ENCODE assay signal across 24 mouse cellular contexts in the genomic region with DNA sequence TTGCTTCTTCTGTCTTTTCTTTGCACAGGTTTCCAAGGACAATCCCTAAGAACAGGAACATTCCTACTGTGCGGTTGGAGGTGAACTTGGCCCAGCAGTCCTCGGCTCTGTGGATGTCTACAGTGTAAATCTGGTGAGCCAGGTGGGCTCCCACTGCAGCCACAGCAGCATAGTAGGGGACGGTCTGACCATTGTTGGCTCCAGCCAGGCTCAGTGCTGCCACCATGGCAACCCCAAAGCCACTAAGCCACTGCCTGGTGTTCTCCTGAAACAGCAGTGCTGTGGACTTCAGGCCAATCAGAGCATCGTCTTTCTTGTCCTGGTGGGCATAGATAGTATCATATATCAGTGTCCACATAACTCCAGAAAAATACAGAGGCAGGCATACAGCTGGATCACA. TPM values are rescaled to one million over a fixed set of nuclear protein-coding genes. Genes with fewer than 3 reads are reported as not detected.
A peak's percentile ranks its signal among the peaks of the same experiment; 100 is the strongest.
DNase-seq lines count a peak whose midpoint lies in the region; ATAC-seq and TF ChIP-seq lines count a peak whose summit lies in the region.
"Had no signal": no experiment of that assay in that cellular context is flagged by ENCODE, and none has a peak within 500 bp of the region (broad histone marks: within the 10 kb centered on the region; RNA-seq: fewer than 3 reads in every experiment).

No protein-coding gene starts in this region.

- 52% methylated on average over 4 of the region's 4 CpGs for WGBS in forebrain, embryonic 13.5 days
- WGBS in forebrain, embryonic 16.5 days, result 61% methylated on average over 4 of the region's 4 CpGs
- WGBS in hindbrain, embryonic 16.5 days, result 65% methylated on average over 4 of the region's 4 CpGs
- WGBS in hindbrain, postnatal 0 days, result 54% methylated on average over 4 of the region's 4 CpGs
- 54% methylated on average over 4 of the region's 4 CpGs for WGBS in neural tube, embryonic 13.5 days

- no peaks in the 10 kb centered on the region for H3K4me1 ChIP-seq in forebrain, embryonic 13.5 days
- 0 out of 2 replicates have a peak, but pooled peaks cover 2% of the 10 kb centered on the region for H3K4me1 ChIP-seq in forebrain, embryonic 16.5 days (replicated peaks; ENCODE audit: control insufficient read depth, insufficient read depth, low read length)
- no peaks in the 10 kb centered on the region for H3K4me1 ChIP-seq in hindbrain, embryonic 16.5 days (ENCODE audit: control insufficient read depth, insufficient read depth, low read depth, low read length)
- H3K4me1 ChIP-seq in hindbrain, postnatal 0 days (ENCODE audit: insufficient read depth, low read length), result no peaks in the 10 kb centered on the region
- H3K4me1 ChIP-seq in neural tube, embryonic 13.5 days (replicated peaks), result 0 out of 2 replicates have a peak, but pooled peaks cover 3% of the 10 kb centered on the region
- H3K4me1 ChIP-seq: embryonic facial prominence, embryonic 12.5 days; limb, embryonic 12.5 days had no signal

- no peak overlapping the region for H3K9ac ChIP-seq in forebrain, embryonic 13.5 days
- no peak overlapping the region for H3K9ac ChIP-seq in forebrain, embryonic 16.5 days (replicated peaks; ENCODE audit: low read depth, low read length)
- no peak overlapping the region for H3K9ac ChIP-seq in hindbrain, embryonic 16.5 days (ENCODE audit: low read depth, low read length)
- H3K9ac ChIP-seq in hindbrain, postnatal 0 days (replicated peaks; ENCODE audit: low read length), result no peak overlapping the region
- no peak overlapping the region for H3K9ac ChIP-seq in neural tube, embryonic 13.5 days
- H3K9ac ChIP-seq: embryonic facial prominence, embryonic 12.5 days; kidney, embryonic 15.5 days; limb, embryonic 12.5 days; liver, embryonic 14.5 days had no signal

- no peak overlapping the region for H3K27ac ChIP-seq in forebrain, embryonic 13.5 days
- H3K27ac ChIP-seq in forebrain, embryonic 16.5 days (ENCODE audit: low read length), result no peak overlapping the region
- no peak overlapping the region for H3K27ac ChIP-seq in hindbrain, embryonic 16.5 days (ENCODE audit: low read depth, low read length)
- no peak overlapping the region for H3K27ac ChIP-seq in hindbrain, postnatal 0 days
- no peak overlapping the region for H3K27ac ChIP-seq in neural tube, embryonic 13.5 days (replicated peaks)
- H3K27ac ChIP-seq: embryonic facial prominence, embryonic 12.5 days; kidney, embryonic 15.5 days; left cerebral cortex, adult 2 months; limb, embryonic 12.5 days; liver, embryonic 14.5 days had no signal

- no peak for DNase-seq in hindbrain, postnatal 0 days (ENCODE audit: low spot score)
- DNase-seq in neural tube, embryonic 10.5 days (ENCODE audit: extremely low spot score, low spot score), result no peak
- DNase-seq: adrenal gland, adult 8-10 months; B cell, adult 2 months; cerebellum, adult 8-10 months; cerebellum, postnatal 25 days; embryo, embryonic 11 days; gastrocnemius, postnatal 25 days; heart, postnatal 4 days; kidney, adult 18-20 months; kidney, postnatal 25 days; lung, adult 2 months had no signal

- H3K36me3 ChIP-seq in forebrain, embryonic 13.5 days (ENCODE audit: poor library complexity, severe bottlenecking), result no peaks in the 10 kb centered on the region
- no peaks in the 10 kb centered on the region for H3K36me3 ChIP-seq in forebrain, embryonic 16.5 days (ENCODE audit: control insufficient read depth, insufficient read depth)
- H3K36me3 ChIP-seq in hindbrain, embryonic 16.5 days (ENCODE audit: control insufficient read depth, insufficient read depth, low read length), result no peaks in the 10 kb centered on the region
- no peaks in the 10 kb centered on the region for H3K36me3 ChIP-seq in hindbrain, postnatal 0 days (ENCODE audit: insufficient read depth, low read length)
- H3K36me3 ChIP-seq in neural tube, embryonic 13.5 days, result no peaks in the 10 kb centered on the region
- H3K36me3 ChIP-seq: embryonic facial prominence, embryonic 12.5 days; kidney, embryonic 15.5 days; limb, embryonic 12.5 days; midbrain, embryonic 10.5 days had no signal

- H3K27me3 ChIP-seq in forebrain, embryonic 13.5 days, result no peaks in the 10 kb centered on the region
- no peaks in the 10 kb centered on the region for H3K27me3 ChIP-seq in forebrain, embryonic 16.5 days (replicated peaks; ENCODE audit: control insufficient read depth, insufficient read depth, low read length)
- H3K27me3 ChIP-seq in hindbrain, embryonic 16.5 days (replicated peaks; ENCODE audit: control insufficient read depth, insufficient read depth, low read length), result no peaks in the 10 kb centered on the region
- no peaks in the 10 kb centered on the region for H3K27me3 ChIP-seq in hindbrain, postnatal 0 days (ENCODE audit: insufficient read depth, low read length)
- no peaks in the 10 kb centered on the region for H3K27me3 ChIP-seq in neural tube, embryonic 13.5 days
- H3K27me3 ChIP-seq: embryonic facial prominence, embryonic 12.5 days; kidney, embryonic 15.5 days; limb, embryonic 12.5 days had no signal

- no peak overlapping the region for H3K4me3 ChIP-seq in forebrain, embryonic 13.5 days
- no peak overlapping the region for H3K4me3 ChIP-seq in forebrain, embryonic 16.5 days (replicated peaks; ENCODE audit: low read length)
- H3K4me3 ChIP-seq in hindbrain, embryonic 16.5 days (ENCODE audit: low read length), result no peak overlapping the region
- no peak overlapping the region for H3K4me3 ChIP-seq in hindbrain, postnatal 0 days (ENCODE audit: low read length)
- no peak overlapping the region for H3K4me3 ChIP-seq in neural tube, embryonic 13.5 days
- H3K4me3 ChIP-seq: left cerebral cortex, adult 2 months; myocyte had no signal

- no peak overlapping the region for H3K4me2 ChIP-seq in forebrain, embryonic 13.5 days
- H3K4me2 ChIP-seq in forebrain, embryonic 16.5 days (ENCODE audit: low read length), result no peak overlapping the region
- H3K4me2 ChIP-seq in hindbrain, embryonic 16.5 days (ENCODE audit: low read length), result no peak overlapping the region
- H3K4me2 ChIP-seq in hindbrain, postnatal 0 days (ENCODE audit: low read depth, low read length), result no peak overlapping the region
- H3K4me2 ChIP-seq in neural tube, embryonic 13.5 days, result no peak overlapping the region

- ATAC-seq in forebrain, embryonic 13.5 days, result peak; percentile 33; the same call in 1 of the 2 replicates
- no peak for ATAC-seq in forebrain, embryonic 16.5 days
- peak; percentile 34; the same call in 1 of the 2 replicates for ATAC-seq in hindbrain, embryonic 16.5 days
- no peak for ATAC-seq in hindbrain, postnatal 0 days
- ATAC-seq in neural tube, embryonic 13.5 days (ENCODE audit: low read depth), result peak; percentile 15; the same call in 1 of the 2 replicates
- ATAC-seq: activated CD4-positive, CD25-positive, alpha-beta regulatory T cell, adult 4 months had no signal

- no peak for TF ChIP-seq CTCF in hindbrain, postnatal 0 days (IDR thresholded peaks at IDR 0.05; ENCODE audit: low read depth)

- H3K9me3 ChIP-seq in forebrain, embryonic 13.5 days (replicated peaks), result peaks cover 5% of the 10 kb centered on the region; the same call in 1 of the 2 replicates
- no peaks in the 10 kb centered on the region for H3K9me3 ChIP-seq in forebrain, embryonic 16.5 days (ENCODE audit: control insufficient read depth, low read length)
- no peaks in the 10 kb centered on the region; the same call in 1 of the 2 replicates for H3K9me3 ChIP-seq in hindbrain, embryonic 16.5 days (ENCODE audit: control insufficient read depth, low read length)
- H3K9me3 ChIP-seq in hindbrain, postnatal 0 days (ENCODE audit: low read length), result no peaks in the 10 kb centered on the region
- H3K9me3 ChIP-seq in neural tube, embryonic 13.5 days, result 0 out of 2 replicates have a peak, but pooled peaks cover 11% of the 10 kb centered on the region
- H3K9me3 ChIP-seq: embryonic facial prominence, embryonic 12.5 days had no signal

RNA-seq across cellular contexts. Expression of gene Atf7ip, which starts 19.8 kb away (rescaled TPM):
- 47.3 and 56.6 TPM in 2 replicates for polyA plus RNA-seq in forebrain, embryonic 13.5 days (2015; fragmentation: Nextera tagmentation; extraction: Ambion mirVana)
- polyA plus RNA-seq in forebrain, embryonic 16.5 days (2015; fragmentation: Nextera tagmentation; extraction: Ambion mirVana), result 49.2 and 50.9 TPM in 2 replicates
- polyA plus RNA-seq in hindbrain, embryonic 16.5 days (2015; fragmentation: Nextera tagmentation; extraction: Ambion mirVana), result 30.4 and 33.9 TPM in 2 replicates
- 39.4 and 42.8 TPM in 2 replicates for total RNA-seq in hindbrain, postnatal 0 days (2014; rRNA removed)
- polyA plus RNA-seq in hindbrain, postnatal 0 days (2015; fragmentation: Nextera tagmentation; extraction: Ambion mirVana), result 22.9 and 25.6 TPM in 2 replicates
- 37.8 and 55.4 TPM in 2 replicates for polyA plus RNA-seq in neural tube, embryonic 13.5 days (2015; fragmentation: Nextera tagmentation; extraction: Ambion mirVana)

Comparison
In these comparisons a context has a peak if more than half of its experiments do, and no peak if none do; other contexts are left out.
1. ATAC-seq: peak in forebrain, embryonic 13.5 days (single experiment), hindbrain, embryonic 16.5 days (single experiment) and neural tube, embryonic 13.5 days (single experiment); none in forebrain, embryonic 16.5 days (single experiment) and hindbrain, postnatal 0 days (single experiment).